Mouse (Mus musculus) heart, adult 2 months (tissue): ENCODE results near the gene Trak1. TPM values are rescaled to one million over a fixed set of nuclear protein-coding genes. Genes with fewer than 3 reads are reported as not detected.
A peak's percentile ranks its signal among the peaks of the same experiment; 100 is the strongest.

Experiments
- DNase-seq, 2 experiments: peaks; one replicate each; pipeline ENCODE4 v3.0.0; 2021
- H3K27ac ChIP-seq: fragments of 200-600 bp; 2 replicates; pipeline ENCODE4 v1.8.1; 2022
- H3K27me3 ChIP-seq: fragments of 200-500 bp; 2 replicates; pipeline ENCODE4 v1.6.1; 2012; ENCODE audit warnings: mild to moderate bottlenecking, low read length, inconsistent platforms, mixed read lengths; ENCODE audit not compliant: control insufficient read depth, insufficient read depth
- H3K36me3 ChIP-seq: fragments of 200-500 bp; 2 replicates; pipeline ENCODE4 v1.6.1; 2012; ENCODE audit warnings: low read length, inconsistent platforms; ENCODE audit not compliant: control insufficient read depth, insufficient read depth
- H3K4me1 ChIP-seq: fragments of 200-500 bp; 2 replicates; pipeline ENCODE4 v1.6.1; 2011; ENCODE audit warnings: low read length; ENCODE audit not compliant: control insufficient read depth, insufficient read depth
- H3K4me3 ChIP-seq: fragments of 200-600 bp; 2 replicates; pipeline ENCODE4 v1.8.1; 2022
- H3K79me2 ChIP-seq: fragments of 200-500 bp; replicated peaks from 2 replicates; pipeline ENCODE4 v1.6.1; 2012; ENCODE audit warnings: mild to moderate bottlenecking, inconsistent platforms, low read length, moderate library complexity, mixed read lengths; ENCODE audit not compliant: control insufficient read depth, insufficient read depth
- H3K9ac ChIP-seq: fragments of 200-500 bp; 2 replicates; pipeline ENCODE4 v1.6.1; 2012; ENCODE audit warnings: low read depth, mild to moderate bottlenecking, control low read depth, inconsistent platforms, low read length, mixed read lengths
- CTCF ChIP-seq: fragments of 200-600 bp; IDR thresholded peaks from 2 replicates; pipeline ENCODE4 v1.8.1; 2022; ENCODE audit warnings: antibody characterized with exemption, mild to moderate bottlenecking, moderate library complexity
- EP300 ChIP-seq: fragments of 200-500 bp; IDR thresholded peaks from 2 replicates; pipeline ENCODE4 v1.6.1; 2011; ENCODE audit warnings: low read depth, low read length, control low read depth; ENCODE audit not compliant: insufficient read depth
- POLR2A ChIP-seq: fragments of 200-500 bp; IDR thresholded peaks from 2 replicates; pipeline ENCODE4 v1.6.1; 2011; ENCODE audit warnings: mild to moderate bottlenecking, low read depth, low read length, control low read depth; ENCODE audit not compliant: insufficient read depth
- WGBS: fragments of 180-500 bp; shearing (Covaris S2); methylation state at CpG from one replicate; pipeline ENCODE4 v1.1.7; 2018; 5-methylcytosine and 5-hydroxymethylcytosine counted together
- intact Hi-C: fragments of 180-260 bp; cut with DNase I; formaldehyde crosslinking; loops from one replicate; pipeline ENCODE4 v1.15.1; 2025
- polyA plus RNA-seq: library from polyadenylated mRNA; depleted of rRNA; stranded (reverse); fragments of >200 nt; gene quantifications from 2 replicates; pipeline ENCODE4 v1.2.3, GENCODE M21; 2012
- total RNA-seq, 2 experiments: library from RNA; stranded (reverse); gene quantifications; 2 replicates each; pipeline ENCODE4 v1.2.3; 2021

The Trak1 gene
- total and polyA plus RNA-seq, 3 experiments: 170 to 302 (median 276) TPM

DNA sequence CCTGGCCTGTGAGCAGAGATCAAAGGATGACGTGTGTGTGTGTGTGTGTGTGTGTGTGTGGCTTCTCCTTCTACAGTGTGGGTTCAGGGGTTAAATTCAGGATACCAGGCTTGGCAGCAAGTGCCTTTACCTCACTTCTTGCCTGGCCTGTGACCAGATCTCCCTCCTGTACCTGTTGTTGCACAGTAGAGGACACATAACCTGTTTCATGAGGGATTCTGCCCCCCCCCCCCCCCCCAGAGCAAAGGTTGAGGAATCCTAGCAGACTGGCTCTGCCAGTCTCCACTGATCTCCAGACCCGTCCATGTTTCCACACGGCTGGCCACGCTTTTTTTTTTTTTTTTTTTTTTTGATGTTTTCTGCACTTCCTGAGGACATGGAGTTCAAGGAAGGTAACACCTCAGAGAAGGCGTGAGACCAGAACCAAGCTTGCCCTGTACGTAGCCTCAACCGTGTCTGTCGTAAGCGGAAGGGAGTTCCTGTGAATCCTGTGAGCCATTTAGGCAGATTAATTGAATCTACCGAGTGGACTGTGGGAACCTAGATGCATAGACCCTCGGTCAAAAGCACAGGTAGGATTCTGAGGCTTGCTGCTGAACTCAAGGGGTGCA, 83.1 kb downstream of the Trak1 start:
- Histone ChIP-seq H3K9ac (no peak overlapping the region), H3K4me1 (peaks cover 19% of the 10 kb centered on the region), H3K27ac (no peak overlapping the region), H3K79me2 (no peaks in the 10 kb centered on the region; the same call in none of the 2 replicates), H3K36me3 (no peaks in the 10 kb centered on the region), H3K27me3 (no peaks in the 10 kb centered on the region), H3K4me3 (no peak overlapping the region)
- TF ChIP-seq EP300 (no peak), CTCF (no peak), POLR2A (no peak)
- DNase-seq: no peak
- intact Hi-C loops: no loop called here
- WGBS: 59% methylated on average over 11 of the region's 11 CpGs

DNA sequence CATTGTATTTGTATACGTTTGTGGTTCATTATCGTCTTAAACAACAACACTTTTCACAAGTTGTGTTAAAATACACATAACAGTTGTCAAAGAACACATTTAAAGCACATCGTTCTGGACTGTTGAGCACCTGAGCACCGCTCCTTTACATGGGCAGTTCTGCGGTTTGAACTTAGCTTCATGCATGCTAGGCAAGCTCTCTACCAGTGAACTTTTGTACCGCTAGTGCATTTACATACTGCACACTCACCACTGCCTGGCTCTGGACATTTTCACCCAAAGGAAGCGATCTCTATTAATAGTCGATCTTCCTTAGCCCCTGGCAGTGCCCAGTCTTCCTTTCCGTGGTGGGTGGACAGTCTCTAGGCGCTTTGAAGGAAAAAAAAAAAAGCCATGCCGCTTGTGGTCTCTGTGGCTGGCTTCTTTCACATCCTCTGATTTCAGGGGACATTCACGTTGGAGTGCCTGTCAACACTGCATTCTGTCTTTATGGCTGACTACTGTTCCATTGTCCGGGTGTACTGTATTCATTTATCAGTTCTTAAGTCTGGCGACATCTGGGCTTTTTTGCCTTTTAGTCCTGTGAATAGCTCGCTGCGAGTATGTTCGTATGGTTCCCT, 84.5 kb downstream of the Trak1 start:
- no peaks in the 10 kb centered on the region for H3K27me3 ChIP-seq
- no peak overlapping the region for H3K4me3 ChIP-seq
- 43% methylated on average over 17 of the region's 17 CpGs for WGBS
- TF ChIP-seq EP300 (no peak), CTCF (no peak), POLR2A (no peak)
- peaks cover 1% of the 10 kb centered on the region for H3K79me2 ChIP-seq
- no peak overlapping the region for H3K9ac ChIP-seq
- peaks cover 19% of the 10 kb centered on the region for H3K4me1 ChIP-seq
- intact Hi-C loops: no loop called here
- no peaks in the 10 kb centered on the region; the same call in 1 of the 2 replicates for H3K36me3 ChIP-seq
- no peak overlapping the region for H3K27ac ChIP-seq
- DNase-seq: no peak

DNA sequence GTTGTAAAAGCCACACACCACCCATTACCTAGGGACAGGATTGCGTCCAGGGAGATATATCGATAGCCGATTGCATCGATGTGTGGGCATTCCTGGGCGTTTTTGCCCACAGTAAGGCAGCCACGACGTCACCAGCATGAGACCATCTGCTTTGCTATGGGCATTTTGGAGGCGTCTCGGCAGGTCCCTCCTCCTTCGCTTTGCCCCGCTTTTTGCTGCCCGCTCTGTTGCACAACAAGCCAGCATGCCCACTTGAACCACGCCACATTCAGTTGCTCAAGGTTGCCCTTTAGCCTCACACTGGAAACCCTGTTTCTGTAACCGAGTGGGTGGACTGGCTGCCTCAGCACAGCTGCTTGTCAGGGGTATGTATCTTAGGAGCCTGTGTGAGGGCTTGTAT, 85.3 kb downstream of the Trak1 start:
- intact Hi-C loops: no loop called here
- Histone ChIP-seq H3K4me1 (peaks cover 22% of the 10 kb centered on the region), H3K4me3 (no peak overlapping the region), H3K27me3 (no peaks in the 10 kb centered on the region), H3K9ac (no peak overlapping the region), H3K79me2 (peaks cover 1% of the 10 kb centered on the region), H3K27ac (no peak overlapping the region), H3K36me3 (no peaks in the 10 kb centered on the region; the same call in 1 of the 2 replicates)
- 82% methylated on average over 14 of the region's 14 CpGs for WGBS
- no peak for DNase-seq
- TF ChIP-seq EP300: no peak
- no peak for TF ChIP-seq POLR2A
- TF ChIP-seq CTCF: no peak

DNA sequence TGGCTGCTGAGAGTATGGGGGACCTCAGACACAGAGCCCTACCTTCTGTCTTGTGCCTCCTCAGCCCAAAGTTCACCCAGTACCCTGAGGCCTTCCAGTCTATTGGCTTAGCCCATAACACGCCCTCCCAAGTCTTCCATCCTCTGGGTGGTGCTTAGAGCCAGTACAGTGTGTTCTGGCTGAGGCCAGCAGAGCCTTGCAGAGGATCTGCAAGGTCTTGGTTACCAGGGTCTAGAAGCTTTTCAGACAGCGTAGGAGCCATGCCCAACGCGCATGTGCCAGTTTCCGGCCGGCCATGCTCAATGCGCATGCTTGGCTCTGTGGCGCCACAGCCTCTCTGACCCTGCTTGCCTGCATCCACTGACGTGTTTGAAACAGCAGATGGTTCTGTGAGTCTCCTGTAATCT, 85.9 kb downstream of the Trak1 start:
- Histone ChIP-seq H3K27ac (peak overlapping the region; percentile 17; the same call in 1 of the 2 replicates), H3K36me3 (no peaks in the 10 kb centered on the region; the same call in 1 of the 2 replicates), H3K4me3 (no peak overlapping the region), H3K27me3 (no peaks in the 10 kb centered on the region), H3K4me1 (peaks cover 27% of the 10 kb centered on the region), H3K79me2 (peaks cover 1% of the 10 kb centered on the region), H3K9ac (no peak overlapping the region)
- WGBS: 64% methylated on average over 9 of the region's 9 CpGs
- TF ChIP-seq CTCF (no peak), EP300 (no peak), POLR2A (no peak)
- DNase-seq: peak in 1 of 2 experiments; percentile 50
- intact Hi-C loops: no loop called here

DNA sequence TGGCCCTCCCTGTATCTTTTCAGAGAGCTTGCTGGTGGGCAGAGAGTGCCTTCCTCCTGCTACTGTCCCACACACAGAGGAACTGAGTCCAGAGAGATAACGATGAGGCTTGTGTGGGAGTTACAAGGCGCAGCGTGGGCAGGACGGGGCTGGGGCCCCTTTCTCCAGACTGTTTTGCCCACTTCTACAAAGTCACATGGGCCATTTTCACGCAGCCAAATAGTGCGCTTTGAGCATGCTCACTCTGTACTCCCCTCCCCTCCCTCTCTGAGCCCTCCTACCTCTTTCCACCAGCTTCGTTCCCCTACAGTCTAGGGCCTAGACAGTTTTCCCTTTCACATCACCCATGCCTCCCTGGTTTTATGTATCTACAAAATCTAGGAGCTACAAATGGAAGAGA, 87.3 kb downstream of the Trak1 start:
- Histone ChIP-seq H3K4me3 (no peak overlapping the region), H3K4me1 (peaks cover 32% of the 10 kb centered on the region), H3K9ac (no peak overlapping the region), H3K27me3 (no peaks in the 10 kb centered on the region), H3K79me2 (peaks cover 1% of the 10 kb centered on the region), H3K27ac (no peak overlapping the region), H3K36me3 (no peaks in the 10 kb centered on the region; the same call in 1 of the 2 replicates)
- no peak for TF ChIP-seq CTCF
- no peak for TF ChIP-seq EP300
- TF ChIP-seq POLR2A: no peak
- no peak for DNase-seq
- 66% methylated on average over 7 of the region's 7 CpGs for WGBS
- intact Hi-C loops: loop anchor here (5.0 kb wide), 1 partner anchor 73 kb away; no protein-coding TSS in a partner anchor
